ENCODE assay signal across 32 mouse cellular contexts in genomic region chr19:59949731-59950130, GRCm38 (mm10).
"Had no signal": no experiment of that assay in that cellular context is flagged by ENCODE, and none has a peak within 500 bp of the region (broad histone marks: within the 10 kb centered on the region; RNA-seq: fewer than 3 reads in every experiment).

No protein-coding gene starts in this region.

- H3K27ac ChIP-seq: heart, embryonic 13.5 days; heart, embryonic 15.5 days; hindbrain, embryonic 10.5 days; hindbrain, embryonic 12.5 days; hindbrain, embryonic 13.5 days; hindbrain, embryonic 14.5 days; hindbrain, embryonic 15.5 days; hindbrain, postnatal 0 days; intestine, embryonic 15.5 days; kidney, embryonic 15.5 days; kidney, postnatal 0 days; layer of hippocampus, adult 2 months; left cerebral cortex, adult 2 months had no signal

- DNase-seq: heart, postnatal 10 days; heart, postnatal 36 days; heart, postnatal 4 days; kidney, adult 11 months; kidney, adult 18-20 months; kidney, adult 2 months; kidney, adult 8-10 months; kidney, adult 9 months; kidney, postnatal 10 days; kidney, postnatal 14 days; kidney, postnatal 25 days; kidney, postnatal 36 days; kidney, postnatal 4 days; layer of hippocampus, adult 9-11 months; layer of hippocampus, postnatal 36 days had no signal

- H3K9ac ChIP-seq: heart, embryonic 13.5 days; heart, embryonic 15.5 days; hindbrain, embryonic 12.5 days; hindbrain, embryonic 13.5 days; hindbrain, embryonic 14.5 days; hindbrain, embryonic 15.5 days; intestine, embryonic 15.5 days; kidney, embryonic 15.5 days had no signal

- ATAC-seq: hindbrain, embryonic 16.5 days; hindbrain, postnatal 0 days; inflammation-experienced regulatory T-cells, adult 6 months; intestine, embryonic 15.5 days; intestine, embryonic 16.5 days; intestine, postnatal 0 days had no signal

- H3K36me3 ChIP-seq: heart, embryonic 13.5 days; heart, embryonic 15.5 days; hindbrain, embryonic 10.5 days; hindbrain, embryonic 12.5 days; hindbrain, embryonic 13.5 days; hindbrain, embryonic 15.5 days; intestine, embryonic 15.5 days; kidney, embryonic 15.5 days had no signal

- H3K4me1 ChIP-seq: heart, embryonic 13.5 days; heart, embryonic 15.5 days; hindbrain, embryonic 10.5 days; hindbrain, embryonic 12.5 days; hindbrain, embryonic 13.5 days; hindbrain, embryonic 15.5 days; intestine, embryonic 15.5 days had no signal

- H3K4me2 ChIP-seq: heart, embryonic 13.5 days; heart, embryonic 15.5 days; hindbrain, embryonic 12.5 days; hindbrain, embryonic 13.5 days; hindbrain, embryonic 14.5 days; hindbrain, embryonic 15.5 days; intestine, embryonic 15.5 days; kidney, embryonic 15.5 days had no signal

- H3K27me3 ChIP-seq: heart, embryonic 13.5 days; heart, embryonic 15.5 days; hindbrain, embryonic 12.5 days; hindbrain, embryonic 13.5 days; hindbrain, embryonic 15.5 days; intestine, embryonic 15.5 days; kidney, embryonic 15.5 days had no signal

- H3K9me3 ChIP-seq: heart, embryonic 13.5 days; heart, embryonic 15.5 days; hindbrain, embryonic 10.5 days; hindbrain, embryonic 12.5 days; hindbrain, embryonic 13.5 days; hindbrain, embryonic 15.5 days; intestine, embryonic 15.5 days; kidney, embryonic 15.5 days had no signal

- H3K4me3 ChIP-seq: heart, embryonic 13.5 days; heart, embryonic 15.5 days; hindbrain, embryonic 10.5 days; hindbrain, embryonic 12.5 days; hindbrain, embryonic 13.5 days; hindbrain, embryonic 15.5 days; intestine, embryonic 15.5 days; kidney, embryonic 15.5 days; layer of hippocampus, adult 2 months; left cerebral cortex, adult 2 months had no signal
